1 mouse cellular context compared by ENCODE assay signal in genomic region chr11:118399891-118400565, GRCm38 (mm10).
TF ChIP-seq lines count a peak whose summit lies in the region.

No protein-coding gene starts in this region.

TF ChIP-seq in CH12.LX, 34 proteins besides CTCF, POLR2A, EP300 and RAD21:
- TF ChIP-seq CHD2 (IDR thresholded peaks at IDR 0.05; ENCODE audit: low read length): no peak
- TF ChIP-seq USF1 (IDR thresholded peaks at IDR 0.05; ENCODE audit: low read depth, low read length): no peak
- TF ChIP-seq NELFE (IDR thresholded peaks at IDR 0.05; ENCODE audit: low read depth, low read length): no peak
- TF ChIP-seq SIN3A (IDR thresholded peaks at IDR 0.05; ENCODE audit: low read length): no peak
- no peak for TF ChIP-seq TCF12 (IDR thresholded peaks at IDR 0.05; ENCODE audit: low read depth, low read length)
- TF ChIP-seq GABPA (IDR thresholded peaks at IDR 0.05; ENCODE audit: insufficient replicate concordance, low read depth, low read length): no peak
- no peak for TF ChIP-seq HCFC1 (IDR thresholded peaks at IDR 0.05; ENCODE audit: low read depth, low read length)
- no peak for TF ChIP-seq ZC3H11A (IDR thresholded peaks at IDR 0.05; ENCODE audit: low read depth, low read length)
- TF ChIP-seq BHLHE40 (IDR thresholded peaks at IDR 0.05; ENCODE audit: low read depth, low read length): no peak
